Mouse (Mus musculus): ENCODE results near the gene Tmco3. TPM values are rescaled to one million over a fixed set of nuclear protein-coding genes. Genes with fewer than 3 reads are reported as not detected.

The Tmco3 gene
- polyA plus RNA-seq, 1 experiment = 39.4 TPM

DNA sequence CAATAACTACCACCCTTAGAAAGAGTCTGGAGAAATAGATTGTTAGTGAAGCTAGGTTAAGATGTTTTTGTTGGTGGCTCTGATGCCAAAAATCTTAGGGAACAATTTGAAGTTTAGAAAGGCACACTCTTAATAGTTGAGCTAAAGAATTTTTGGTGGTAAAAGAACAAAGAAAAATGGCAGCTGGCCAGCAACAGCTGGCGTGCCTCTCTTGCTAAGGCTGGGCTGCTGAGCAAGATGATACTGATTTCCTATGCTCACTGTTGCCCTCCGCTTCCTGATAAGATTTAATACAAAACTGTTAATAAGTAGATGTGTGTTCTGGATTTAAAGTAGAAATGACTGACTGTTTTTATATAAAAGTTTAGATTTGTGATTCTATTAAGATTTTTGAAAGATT is 20.4 kb upstream of the Tmco3 start:
- no peak overlapping the region for H3K4me3 ChIP-seq (replicated peaks; ENCODE audit: extremely low read depth, low read depth, low read length)
- 61% methylated on average over 2 of the region's 2 CpGs for WGBS
- DNase-seq = no peak
- no peak for TF ChIP-seq POLR2A (IDR thresholded peaks at IDR 0.05; ENCODE audit: borderline replicate concordance, extremely low read depth, low read depth, low read length)
- no peak for TF ChIP-seq CTCF (IDR thresholded peaks at IDR 0.05; ENCODE audit: insufficient read depth, low read length)
- H3K4me1 ChIP-seq (ENCODE audit: control insufficient read depth, insufficient read depth, low read length) = no peaks in the 10 kb centered on the region

DNA sequence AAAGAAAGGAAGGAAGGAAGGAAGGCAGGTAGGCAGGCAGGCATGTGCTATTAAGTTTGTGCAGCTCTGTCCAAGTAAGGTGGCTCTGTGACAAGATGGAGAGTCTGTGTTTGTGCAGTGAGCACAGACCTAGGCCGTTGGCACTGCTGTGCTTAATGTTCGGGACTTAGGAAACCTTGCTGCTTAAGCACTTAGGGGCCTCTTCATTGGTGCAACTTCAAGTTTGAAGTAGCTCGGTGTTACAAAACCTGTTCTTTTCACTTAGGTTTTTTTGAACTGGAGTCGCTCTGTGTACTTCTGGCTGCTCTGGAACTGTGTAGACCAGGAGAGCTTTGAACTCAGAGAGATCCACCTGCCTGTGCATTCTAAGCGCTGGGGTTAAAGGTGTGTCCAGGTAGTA is 15.2 kb upstream of the Tmco3 start:
- no peaks in the 10 kb centered on the region for H3K4me1 ChIP-seq (ENCODE audit: control insufficient read depth, insufficient read depth, low read length)
- DNase-seq = no peak
- no peak overlapping the region for H3K4me3 ChIP-seq (replicated peaks; ENCODE audit: extremely low read depth, low read depth, low read length)
- TF ChIP-seq POLR2A (IDR thresholded peaks at IDR 0.05; ENCODE audit: borderline replicate concordance, extremely low read depth, low read depth, low read length) = no peak
- no peak for TF ChIP-seq CTCF (IDR thresholded peaks at IDR 0.05; ENCODE audit: insufficient read depth, low read length)
- WGBS = 79% methylated on average over 5 of the region's 5 CpGs

DNA sequence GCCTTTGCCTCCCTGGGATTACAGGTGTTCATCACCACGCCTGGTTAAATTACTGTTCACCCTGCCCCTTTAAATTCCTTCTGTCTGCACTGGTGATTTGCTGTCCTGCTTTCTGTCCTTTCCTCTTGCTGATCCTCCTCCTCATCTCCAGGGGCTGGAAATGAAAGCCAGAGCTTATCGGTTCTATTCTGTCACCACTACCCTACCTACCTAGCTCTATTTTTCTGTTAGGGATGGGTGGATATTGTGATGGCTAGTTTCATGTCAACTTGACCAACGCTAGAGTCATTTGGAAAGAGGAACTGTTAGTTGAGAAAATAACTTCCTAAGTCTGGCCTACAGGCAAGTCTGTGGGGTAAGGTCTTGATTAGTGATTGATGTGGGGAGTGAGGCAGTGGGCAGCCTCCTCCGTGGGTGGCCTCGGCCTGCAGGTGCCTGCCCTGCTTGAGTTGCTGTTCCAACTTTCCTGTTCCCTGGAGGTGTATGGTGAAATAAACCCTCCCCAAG is 11.0 kb upstream of the Tmco3 start:
- Histone ChIP-seq H3K4me3 (replicated peaks; ENCODE audit: extremely low read depth, low read depth, low read length) (no peak overlapping the region), H3K4me1 (ENCODE audit: control insufficient read depth, insufficient read depth, low read length) (no peaks in the 10 kb centered on the region)
- TF ChIP-seq POLR2A (IDR thresholded peaks at IDR 0.05; ENCODE audit: borderline replicate concordance, extremely low read depth, low read depth, low read length) = no peak
- TF ChIP-seq CTCF (IDR thresholded peaks at IDR 0.05; ENCODE audit: insufficient read depth, low read length) = no peak
- DNase-seq = no peak
- WGBS = 71% methylated on average over 5 of the region's 5 CpGs

DNA sequence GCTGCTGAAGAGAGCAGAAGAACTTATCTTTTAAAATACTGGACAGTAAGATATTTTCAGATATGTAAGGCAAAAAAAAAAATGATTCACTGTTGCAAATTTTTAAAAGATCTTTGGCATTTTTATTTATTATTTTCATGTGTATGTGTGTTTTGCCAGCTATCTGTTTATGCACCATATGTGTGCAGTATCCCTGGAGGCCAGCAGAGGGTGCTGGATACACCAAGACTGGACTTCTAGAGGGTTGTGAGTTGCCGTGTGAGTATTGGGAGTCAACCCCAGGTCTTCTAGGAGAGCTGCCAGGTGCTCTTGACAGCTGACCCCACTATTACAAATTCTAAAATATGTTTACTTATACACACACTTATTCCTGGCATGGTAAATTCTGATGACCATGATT is 4.8 kb upstream of the Tmco3 start:
- TF ChIP-seq POLR2A (IDR thresholded peaks at IDR 0.05; ENCODE audit: borderline replicate concordance, extremely low read depth, low read depth, low read length) (no peak), CTCF (IDR thresholded peaks at IDR 0.05; ENCODE audit: insufficient read depth, low read length) (peak; percentile 7; the same call in 1 of the 2 replicates)
- 62% methylated on average over 1 of the region's 1 CpGs for WGBS
- no peak overlapping the region for H3K4me3 ChIP-seq (replicated peaks; ENCODE audit: extremely low read depth, low read depth, low read length)
- peaks cover 4% of the 10 kb centered on the region for H3K4me1 ChIP-seq (ENCODE audit: control insufficient read depth, insufficient read depth, low read length)
- DNase-seq = no peak

DNA sequence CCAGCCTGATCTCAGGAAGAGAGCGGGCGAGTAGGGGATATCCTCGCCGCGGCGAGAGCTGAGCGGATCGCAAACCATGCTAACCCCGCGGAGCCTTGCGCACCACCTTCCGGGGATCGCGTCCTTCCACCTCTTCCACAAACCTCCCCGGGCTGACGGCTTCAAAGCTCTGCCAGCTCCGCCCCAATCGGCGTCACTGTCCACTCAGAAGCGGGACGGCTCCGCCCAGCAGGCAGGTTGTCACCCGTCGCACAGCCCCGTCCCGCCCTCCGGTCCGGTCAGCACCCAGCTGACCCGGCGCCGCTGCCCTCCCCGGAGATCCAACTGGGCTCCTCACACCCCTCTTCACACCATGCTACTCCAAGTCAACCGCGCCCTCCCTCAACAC is 692 bp upstream of the Tmco3 start:
- H3K4me3 ChIP-seq (replicated peaks; ENCODE audit: extremely low read depth, low read depth, low read length) = peak overlapping the region; percentile 89
- DNase-seq = peak; percentile 93
- under 1% methylated on average over 34 of the region's 34 CpGs for whole genome bisulfite sequencing
- H3K4me1 ChIP-seq (ENCODE audit: control insufficient read depth, insufficient read depth, low read length) = peaks cover 6% of the 10 kb centered on the region
- TF ChIP-seq POLR2A (IDR thresholded peaks at IDR 0.05; ENCODE audit: borderline replicate concordance, extremely low read depth, low read depth, low read length) = peak; percentile 68; the same call in 1 of the 2 replicates
- no peak for TF ChIP-seq CTCF (IDR thresholded peaks at IDR 0.05; ENCODE audit: insufficient read depth, low read length)

DNA sequence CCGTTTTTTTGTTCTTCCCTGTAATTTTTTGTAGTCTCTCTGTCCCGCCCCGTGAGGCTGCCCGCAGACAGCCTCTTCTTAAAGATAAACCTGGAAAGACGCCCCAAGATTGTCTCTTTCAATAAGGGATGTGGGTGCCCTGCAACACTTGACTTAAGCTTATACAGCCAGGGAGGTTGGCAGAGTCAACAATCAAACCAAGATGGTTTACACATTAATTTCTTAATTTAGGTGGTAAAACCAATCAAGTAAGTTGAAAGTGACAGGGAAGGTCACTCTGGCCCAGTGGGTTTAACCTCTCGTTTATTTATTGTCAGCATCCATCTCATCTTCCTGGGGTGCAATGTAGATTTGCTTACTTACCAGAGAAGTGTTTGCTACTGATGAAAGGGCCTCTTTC is 656 bp downstream of the Tmco3 start:
- DNase-seq = no peak
- WGBS = under 1% methylated on average over 6 of the region's 6 CpGs
- peak overlapping the region; percentile 89 for H3K4me3 ChIP-seq (replicated peaks; ENCODE audit: extremely low read depth, low read depth, low read length)
- H3K4me1 ChIP-seq (ENCODE audit: control insufficient read depth, insufficient read depth, low read length) = peaks cover 6% of the 10 kb centered on the region
- TF ChIP-seq POLR2A (IDR thresholded peaks at IDR 0.05; ENCODE audit: borderline replicate concordance, extremely low read depth, low read depth, low read length) = no peak
- TF ChIP-seq CTCF (IDR thresholded peaks at IDR 0.05; ENCODE audit: insufficient read depth, low read length) = no peak

DNA sequence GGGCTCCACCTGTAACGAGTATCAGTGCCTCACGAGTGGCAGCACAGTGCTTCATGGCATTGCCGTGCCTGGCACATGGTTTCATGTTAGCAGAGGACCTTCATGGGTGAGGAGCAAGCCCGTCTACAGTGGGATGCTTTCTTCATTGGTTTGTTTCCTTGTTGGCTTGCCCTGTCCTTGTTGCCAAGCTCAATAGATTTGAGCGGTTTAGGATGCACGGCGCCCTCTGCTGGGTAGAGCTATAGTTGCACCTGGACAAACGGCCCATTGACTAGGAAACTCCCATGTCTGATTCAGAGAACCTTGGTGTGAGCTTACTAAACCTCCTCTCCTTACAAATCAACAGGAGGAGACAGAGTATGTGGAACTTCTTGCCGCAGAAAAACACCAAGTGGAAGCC is 4.4 kb downstream of the Tmco3 start:
- Histone ChIP-seq H3K4me1 (ENCODE audit: control insufficient read depth, insufficient read depth, low read length) (peaks cover 2% of the 10 kb centered on the region; the same call in 1 of the 2 replicates), H3K4me3 (replicated peaks; ENCODE audit: extremely low read depth, low read depth, low read length) (no peak overlapping the region)
- WGBS = 30% methylated on average over 9 of the region's 9 CpGs
- TF ChIP-seq POLR2A (IDR thresholded peaks at IDR 0.05; ENCODE audit: borderline replicate concordance, extremely low read depth, low read depth, low read length) (no peak), CTCF (IDR thresholded peaks at IDR 0.05; ENCODE audit: insufficient read depth, low read length) (peak; percentile 95)
- peak; percentile 75 for DNase-seq

DNA sequence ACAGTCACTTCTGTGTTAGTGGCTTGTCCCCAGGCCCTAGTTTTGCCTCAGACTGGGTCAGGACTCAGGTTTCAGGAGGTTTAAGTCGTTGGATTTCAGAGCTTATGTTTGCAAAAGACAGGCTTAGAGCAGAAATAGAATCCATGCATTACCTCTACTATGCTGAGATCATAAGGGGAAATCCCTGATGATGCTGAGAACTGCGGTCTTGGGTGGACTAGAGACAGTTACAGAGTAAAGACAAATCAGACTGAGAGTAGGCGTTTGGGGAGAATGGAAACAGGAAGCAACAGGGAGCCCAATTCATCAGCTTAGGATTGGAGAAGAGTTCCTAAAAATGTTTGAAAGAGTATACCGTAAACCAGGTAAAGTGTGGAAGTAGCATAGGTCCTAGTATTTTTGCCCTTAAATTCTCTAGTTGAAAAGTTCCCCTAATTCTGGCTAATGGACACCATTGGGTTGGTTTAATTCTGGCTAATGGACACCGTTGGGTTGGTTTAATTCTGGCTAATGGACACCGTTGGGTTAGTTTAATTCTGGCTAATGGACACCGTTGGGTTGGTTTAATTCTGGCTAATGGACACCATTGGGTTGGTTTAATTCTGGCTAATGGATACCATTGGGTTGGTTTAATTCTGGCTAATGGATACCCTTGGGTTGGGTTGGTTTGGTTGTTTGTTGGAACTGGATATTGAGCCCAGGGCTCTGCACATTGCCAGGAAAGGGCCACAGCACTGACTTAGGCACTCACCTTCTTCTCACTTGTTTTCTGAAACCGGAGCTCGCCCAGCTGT is 5.9 kb downstream of the Tmco3 start:
- no peak overlapping the region for H3K4me3 ChIP-seq (replicated peaks; ENCODE audit: extremely low read depth, low read depth, low read length)
- 93% methylated on average over 9 of the region's 9 CpGs for WGBS
- peaks cover 2% of the 10 kb centered on the region; the same call in 1 of the 2 replicates for H3K4me1 ChIP-seq (ENCODE audit: control insufficient read depth, insufficient read depth, low read length)
- DNase-seq = no peak
- TF ChIP-seq CTCF (IDR thresholded peaks at IDR 0.05; ENCODE audit: insufficient read depth, low read length) (no peak), POLR2A (IDR thresholded peaks at IDR 0.05; ENCODE audit: borderline replicate concordance, extremely low read depth, low read depth, low read length) (no peak)

DNA sequence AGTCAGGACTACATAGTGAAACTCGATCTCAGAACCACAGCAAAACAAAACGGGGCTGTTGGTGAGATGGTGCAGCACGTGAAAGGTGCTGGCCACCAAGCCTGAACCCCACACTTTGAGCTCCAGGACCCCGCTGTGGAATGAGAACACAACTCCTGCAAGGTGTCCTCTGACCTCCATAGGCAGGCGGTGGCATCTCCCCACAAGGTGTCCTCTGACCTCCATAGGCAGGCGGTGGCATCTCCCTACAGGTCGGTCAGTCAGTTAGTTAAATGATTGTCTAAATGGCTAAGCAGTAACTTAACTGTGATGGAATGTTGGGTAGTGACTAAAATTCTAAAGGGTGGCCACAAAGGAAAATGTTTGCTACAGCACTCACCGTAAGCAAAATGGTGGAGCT is 11.6 kb downstream of the Tmco3 start:
- TF ChIP-seq POLR2A (IDR thresholded peaks at IDR 0.05; ENCODE audit: borderline replicate concordance, extremely low read depth, low read depth, low read length) (no peak), CTCF (IDR thresholded peaks at IDR 0.05; ENCODE audit: insufficient read depth, low read length) (no peak)
- no peaks in the 10 kb centered on the region for H3K4me1 ChIP-seq (ENCODE audit: control insufficient read depth, insufficient read depth, low read length)
- WGBS = 96% methylated on average over 8 of the region's 8 CpGs
- DNase-seq = no peak
- no peak overlapping the region for H3K4me3 ChIP-seq (replicated peaks; ENCODE audit: extremely low read depth, low read depth, low read length)

DNA sequence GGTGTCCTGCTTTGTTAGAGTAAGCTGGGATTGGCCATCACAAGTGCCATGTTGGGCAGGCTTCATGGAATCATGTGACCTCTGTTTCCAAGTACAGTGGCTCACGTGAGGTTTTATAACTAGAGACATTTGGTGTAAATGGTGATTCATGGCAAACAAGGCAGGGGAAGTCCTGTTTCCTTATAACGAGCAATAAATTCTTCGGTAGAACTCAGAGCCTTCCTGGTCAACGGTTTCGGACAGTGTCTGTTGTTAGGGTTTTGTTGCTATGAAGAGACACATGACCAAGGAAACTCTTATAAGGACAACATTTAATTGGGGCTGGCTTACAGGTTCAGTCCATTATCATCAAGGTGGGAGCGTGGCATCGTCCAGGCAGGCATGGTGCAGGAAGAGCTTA is 13.0 kb downstream of the Tmco3 start:
- WGBS = 92% methylated on average over 7 of the region's 7 CpGs
- TF ChIP-seq CTCF (IDR thresholded peaks at IDR 0.05; ENCODE audit: insufficient read depth, low read length) (no peak), POLR2A (IDR thresholded peaks at IDR 0.05; ENCODE audit: borderline replicate concordance, extremely low read depth, low read depth, low read length) (no peak)
- Histone ChIP-seq H3K4me3 (replicated peaks; ENCODE audit: extremely low read depth, low read depth, low read length) (no peak overlapping the region), H3K4me1 (ENCODE audit: control insufficient read depth, insufficient read depth, low read length) (no peaks in the 10 kb centered on the region)
- DNase-seq = no peak
